Mouse (Mus musculus) forebrain, embryonic 13.5 days (tissue): ENCODE data around the gene Clec18a. TPM values are rescaled to one million over a fixed set of nuclear protein-coding genes. Genes with fewer than 3 reads are reported as not detected.
"Not testable (repeated sequence)": the region's sequence is repeated elsewhere in the genome, so short reads cannot be mapped to it uniquely, and the experiment has no call there.

ENCODE experiments used
- ATAC-seq: fragments of 200-750 bp; cut with Nextera tagmentation; 2 replicates; pipeline ENCODE4 v1.8.0; 2017
- H3K27ac ChIP-seq: fragments of 300-500 bp; sonication (generic); 2 replicates; pipeline ENCODE4 v1.5.1; 2015; ENCODE audit warnings: inconsistent platforms, mild to moderate bottlenecking, moderate library complexity
- H3K27me3 ChIP-seq: fragments of 300-500 bp; sonication (generic); 2 replicates; pipeline ENCODE4 v1.6.1; 2015; ENCODE audit warnings: mild to moderate bottlenecking, inconsistent platforms
- H3K36me3 ChIP-seq: fragments of 300-500 bp; sonication (generic); 2 replicates; pipeline ENCODE4 v1.6.1; 2015; ENCODE audit warnings: mild to moderate bottlenecking, inconsistent platforms; ENCODE audit not compliant: poor library complexity, severe bottlenecking
- H3K4me1 ChIP-seq: fragments of 300-500 bp; sonication (generic); 2 replicates; pipeline ENCODE4 v1.6.1; 2015; ENCODE audit warnings: inconsistent platforms
- H3K4me2 ChIP-seq: fragments of 300-500 bp; sonication (generic); 2 replicates; pipeline ENCODE4 v1.6.1; 2015; ENCODE audit warnings: inconsistent platforms, mild to moderate bottlenecking, moderate library complexity
- H3K4me3 ChIP-seq: fragments of 300-500 bp; sonication (generic); 2 replicates; pipeline ENCODE4 v1.5.1; 2015; ENCODE audit warnings: mild to moderate bottlenecking, inconsistent platforms
- H3K9ac ChIP-seq: fragments of 300-500 bp; sonication (generic); 2 replicates; pipeline ENCODE4 v1.6.1; 2015; ENCODE audit warnings: mild to moderate bottlenecking, inconsistent platforms
- H3K9me3 ChIP-seq: fragments of 300-500 bp; sonication (generic); replicated peaks from 2 replicates; pipeline ENCODE4 v1.6.1; 2016; ENCODE audit warnings: inconsistent platforms
- WGBS: fragments of 180-500 bp; shearing (Covaris S2); methylation state at CpG from one replicate; pipeline ENCODE4 v1.1.7; 2015; 5-methylcytosine and 5-hydroxymethylcytosine counted together
- polyA plus RNA-seq: library from polyadenylated mRNA; unstranded; fragments of >200 nt; fragmentation: Nextera tagmentation; extraction: Ambion mirVana; gene quantifications from 2 replicates; pipeline ENCODE4 v1.2.1, GENCODE M21; 2015

Gene Clec18a
- 0.15 and 0.22 TPM in 2 replicates for polyA plus RNA-seq

- not testable (repeated sequence) for H3K27ac ChIP-seq, H3K9ac ChIP-seq, H3K36me3 ChIP-seq, H3K4me2 ChIP-seq, ATAC-seq, H3K9me3 ChIP-seq, H3K4me3 ChIP-seq, H3K27me3 ChIP-seq
- H3K4me1 ChIP-seq, result peaks cover 12% of the 10 kb centered on the region
- WGBS, result 90% methylated on average over 6 of the region's 6 CpGs
Measured at GRCm38 (mm10) chr8:111092326-111092725, at the start of gene Clec18a. Clec18a (minus strand) TSS chr8:111092426.

- H3K27me3 ChIP-seq, result no peaks in the 10 kb centered on the region
- no peak for ATAC-seq
- H3K9ac ChIP-seq, result no peak overlapping the region
- H3K4me3 ChIP-seq, result no peak overlapping the region
- H3K27ac ChIP-seq, result no peak overlapping the region
- H3K9me3 ChIP-seq, result no peaks in the 10 kb centered on the region
- 91% methylated on average over 2 of the region's 2 CpGs for WGBS
- no peaks in the 10 kb centered on the region for H3K4me1 ChIP-seq
- H3K4me2 ChIP-seq, result no peak overlapping the region
- H3K36me3 ChIP-seq, result peaks cover 76% of the 10 kb centered on the region
Measured at GRCm38 (mm10) chr8:111130756-111131155, 38.5 kb upstream of the Clec18a start.

- H3K4me2 ChIP-seq, result no peak overlapping the region
- no peak; the same call in 1 of the 2 replicates for ATAC-seq
- no peaks in the 10 kb centered on the region for H3K27me3 ChIP-seq
- WGBS, result 91% methylated on average over 3 of the region's 3 CpGs
- H3K36me3 ChIP-seq, result peaks cover 82% of the 10 kb centered on the region
- no peaks in the 10 kb centered on the region for H3K4me1 ChIP-seq
- H3K27ac ChIP-seq, result no peak overlapping the region
- H3K9me3 ChIP-seq, result no peaks in the 10 kb centered on the region
- no peak overlapping the region for H3K9ac ChIP-seq
- H3K4me3 ChIP-seq, result no peak overlapping the region
Measured at GRCm38 (mm10) chr8:111119481-111119880, 27.3 kb upstream of the Clec18a start.

DNA sequence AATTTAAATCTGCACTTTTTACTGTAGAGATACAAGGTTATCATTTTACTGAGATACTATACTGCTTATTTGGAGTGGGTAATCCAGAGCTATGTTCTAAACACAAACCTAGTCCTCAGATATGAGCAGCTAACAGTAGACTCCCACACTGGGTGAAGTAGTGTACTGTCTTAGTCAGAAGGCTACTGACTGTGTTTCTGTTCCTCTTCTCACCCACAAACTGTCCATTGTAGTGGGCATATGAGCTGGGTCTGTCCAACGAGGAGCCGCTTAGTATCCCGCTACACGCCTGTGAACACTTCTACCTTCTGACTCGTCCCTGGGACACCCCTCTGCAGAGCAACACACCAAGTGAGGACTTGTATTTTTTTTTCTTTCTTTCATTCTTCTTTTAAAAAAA is 22.7 kb upstream of the Clec18a start:
- H3K9me3 ChIP-seq, result no peaks in the 10 kb centered on the region
- H3K9ac ChIP-seq, result no peak overlapping the region
- WGBS, result 96% methylated on average over 5 of the region's 5 CpGs
- no peak overlapping the region for H3K4me3 ChIP-seq
- no peak overlapping the region for H3K27ac ChIP-seq
- no peak overlapping the region for H3K4me2 ChIP-seq
- H3K4me1 ChIP-seq, result no peaks in the 10 kb centered on the region
- H3K27me3 ChIP-seq, result no peaks in the 10 kb centered on the region
- no peak for ATAC-seq
- H3K36me3 ChIP-seq, result peaks cover 62% of the 10 kb centered on the region

DNA sequence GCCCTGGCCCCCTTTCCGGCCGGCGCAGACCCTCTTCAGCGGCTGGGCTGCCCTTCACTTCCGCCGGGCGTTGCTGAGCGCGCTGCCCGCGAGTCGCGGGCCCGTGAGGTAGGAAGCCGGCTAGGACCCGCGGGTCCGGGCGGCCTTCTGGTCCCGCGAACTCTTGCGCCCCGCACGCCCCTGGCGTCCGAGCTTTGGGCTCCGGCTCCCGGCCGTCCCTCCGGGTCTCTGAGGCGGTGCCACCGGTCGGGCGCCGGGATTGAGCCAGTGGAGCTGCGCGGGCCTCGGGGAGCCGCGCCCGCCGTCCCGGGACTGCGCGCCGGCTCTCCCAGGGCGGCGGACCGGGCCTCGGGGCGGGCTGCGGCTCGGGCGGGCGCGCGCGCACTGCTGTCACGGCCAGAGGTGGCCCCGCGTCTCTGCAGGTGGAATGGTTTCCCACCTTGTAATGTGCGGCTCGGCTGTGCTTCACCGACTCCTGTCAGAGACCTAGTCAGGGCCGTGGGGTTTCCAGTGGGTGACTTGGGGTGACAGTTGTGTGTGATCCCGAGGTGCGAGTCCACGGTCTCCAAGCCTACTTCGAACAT is 2.6 kb upstream of the Clec18a start:
- peaks cover 12% of the 10 kb centered on the region for H3K4me1 ChIP-seq
- ATAC-seq, H3K27me3 ChIP-seq, H3K36me3 ChIP-seq, H3K9me3 ChIP-seq, H3K27ac ChIP-seq: not testable (repeated sequence)
- peak overlapping the region; percentile 88 for H3K4me2 ChIP-seq
- WGBS, result 1% methylated on average over 51 of the region's 69 CpGs
- H3K9ac ChIP-seq, result peak overlapping the region; percentile 74
- peak overlapping the region; percentile 65 for H3K4me3 ChIP-seq

DNA sequence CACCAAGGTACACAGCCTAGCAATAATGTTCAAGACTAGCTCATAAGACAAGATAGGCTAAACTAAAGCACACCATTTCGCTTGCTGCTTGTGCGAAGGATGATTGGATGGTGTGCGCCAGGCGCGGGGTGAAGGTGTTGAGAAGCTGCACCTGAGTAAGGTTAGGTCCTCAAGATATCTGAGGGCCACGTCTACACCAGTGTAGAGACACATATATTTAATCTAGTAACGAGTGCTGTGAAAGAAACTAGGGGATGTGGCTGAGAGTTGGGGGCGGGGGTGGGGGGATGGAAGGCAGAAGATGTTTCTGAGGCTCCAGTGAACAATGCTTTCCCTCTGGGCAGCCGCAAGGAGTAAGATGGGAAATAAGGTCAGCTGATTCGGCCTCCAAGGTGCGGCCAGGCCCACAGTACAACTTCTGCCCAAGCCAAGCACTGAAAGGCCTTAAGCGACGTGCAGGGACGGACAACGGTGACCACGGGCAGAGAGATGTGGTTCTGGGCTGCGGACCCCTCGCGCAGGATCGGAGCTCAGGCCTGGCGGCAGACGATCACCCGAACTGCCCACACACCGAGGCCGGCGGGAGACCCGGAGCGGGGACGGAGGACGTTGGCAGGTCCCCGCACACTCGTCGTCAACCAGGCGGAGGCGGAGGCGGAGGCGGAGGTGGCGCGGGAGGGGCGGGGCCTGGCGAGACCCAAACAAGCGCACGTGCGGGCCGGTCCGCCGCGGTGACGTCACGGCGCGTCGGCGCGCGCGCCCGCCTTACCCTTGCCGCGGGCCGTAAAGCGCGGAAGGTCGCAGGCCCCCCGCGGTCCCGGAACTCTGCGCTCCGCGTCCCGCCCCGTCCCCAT is 1.9 kb upstream of the Clec18a start, which contains the start of gene Pdpr:
Gene Pdpr (plus strand): TSS at position 766 of the 854 bp plus-strand sequence.
- WGBS, result 5% methylated on average over 72 of the region's 72 CpGs
- Histone ChIP-seq H3K36me3 (no peaks in the 10 kb centered on the region), H3K27ac (peak within 1 kb of the TSS; percentile 51), H3K9me3 (no peaks in the 10 kb centered on the region), H3K4me2 (peak within 1 kb of the TSS; percentile 88), H3K27me3 (no peaks in the 10 kb centered on the region), H3K4me3 (peak within 1 kb of the TSS; percentile 65), H3K9ac (peak within 1 kb of the TSS; percentile 74), H3K4me1 (peaks cover 12% of the 10 kb centered on the region)
- ATAC-seq, result peak; percentile 94

GRCm38 (mm10) chr8:111091706-111092105 is 520 bp downstream of the Clec18a start:
- Histone ChIP-seq H3K4me3 (no peak overlapping the region), H3K9ac (no peak overlapping the region), H3K36me3 (no peaks in the 10 kb centered on the region), H3K9me3 (no peaks in the 10 kb centered on the region), H3K27me3 (no peaks in the 10 kb centered on the region), H3K4me1 (peaks cover 12% of the 10 kb centered on the region), H3K27ac (no peak overlapping the region), H3K4me2 (no peak overlapping the region)
- no peak for ATAC-seq
- WGBS, result 84% methylated on average over 7 of the region's 7 CpGs

- H3K36me3 ChIP-seq, result no peaks in the 10 kb centered on the region
- 0% methylated on average over 2 of the region's 2 CpGs for WGBS
- H3K4me2 ChIP-seq, result no peak overlapping the region
- H3K27me3 ChIP-seq, result no peaks in the 10 kb centered on the region
- H3K4me3 ChIP-seq, result no peak overlapping the region
- no peak overlapping the region for H3K9ac ChIP-seq
- no peak for ATAC-seq
- H3K9me3 ChIP-seq, result no peaks in the 10 kb centered on the region
- peaks cover 5% of the 10 kb centered on the region for H3K4me1 ChIP-seq
- no peak overlapping the region for H3K27ac ChIP-seq
Measured at GRCm38 (mm10) chr8:111090126-111090525, 2.1 kb downstream of the Clec18a start.

DNA sequence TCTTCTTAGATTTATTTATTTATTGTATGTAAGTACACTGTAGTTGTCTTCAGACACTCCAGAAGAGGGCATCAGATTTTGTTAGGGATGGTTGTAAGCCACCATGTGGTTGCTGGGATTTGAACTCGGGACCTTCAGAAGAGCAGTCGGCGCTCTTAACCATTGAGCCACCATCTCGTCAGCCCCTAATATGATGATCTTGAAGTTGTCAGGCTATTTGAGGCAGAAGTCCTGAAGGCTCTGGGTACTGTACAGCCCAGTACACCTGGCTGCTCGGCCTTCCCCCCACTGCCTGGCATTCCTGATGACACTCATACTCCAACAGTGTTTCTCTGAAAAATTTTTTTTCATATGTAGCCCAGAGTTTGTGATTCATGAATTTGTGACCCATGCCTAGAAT is 8.3 kb downstream of the Clec18a start:
- not testable (repeated sequence) for H3K9ac ChIP-seq, H3K4me3 ChIP-seq, H3K27ac ChIP-seq, ATAC-seq, H3K36me3 ChIP-seq, H3K9me3 ChIP-seq, H3K4me2 ChIP-seq, H3K27me3 ChIP-seq
- 90% methylated on average over 5 of the region's 5 CpGs for WGBS
- peaks cover 10% of the 10 kb centered on the region; the same call in 1 of the 2 replicates for H3K4me1 ChIP-seq

DNA sequence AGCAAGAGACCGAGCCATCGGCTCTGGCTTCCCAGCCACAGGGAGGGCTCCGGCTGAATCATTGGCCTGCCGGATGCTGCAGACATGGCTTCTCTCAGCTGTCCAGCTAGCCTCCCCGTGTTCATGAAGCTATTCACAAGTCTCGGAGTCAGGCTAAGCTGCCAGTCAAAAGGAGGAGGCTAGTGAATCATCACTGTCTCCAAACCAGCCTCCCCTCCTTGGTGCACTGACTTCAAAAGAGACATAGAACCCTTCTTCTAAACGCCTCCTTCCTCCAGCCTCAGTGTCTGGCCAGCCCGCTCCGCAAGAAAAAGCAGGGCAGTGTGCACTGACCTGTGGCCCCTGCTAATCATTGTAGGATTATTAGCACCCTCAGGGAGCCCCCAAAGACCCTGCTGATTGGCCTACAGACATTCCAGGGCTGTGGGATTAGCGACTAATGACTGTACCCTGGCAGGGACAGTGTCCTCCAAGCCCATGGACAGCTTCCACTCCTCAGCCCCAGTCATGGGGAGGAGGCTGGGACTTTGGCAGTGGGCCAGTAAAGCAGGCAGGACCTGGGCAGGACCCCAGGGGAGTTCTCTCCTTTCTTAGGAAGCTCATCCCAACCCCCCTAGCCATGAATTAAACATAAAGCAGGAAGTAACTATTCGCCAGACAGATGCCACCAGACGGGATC is 10.5 kb downstream of the Clec18a start:
- ATAC-seq, result no peak
- Histone ChIP-seq H3K9me3 (no peaks in the 10 kb centered on the region), H3K27me3 (0 out of 2 replicates have a peak, but pooled peaks cover 2% of the 10 kb centered on the region), H3K4me1 (peaks cover 10% of the 10 kb centered on the region; the same call in 1 of the 2 replicates), H3K4me3 (no peak overlapping the region), H3K36me3 (no peaks in the 10 kb centered on the region), H3K27ac (no peak overlapping the region), H3K4me2 (no peak overlapping the region), H3K9ac (peak overlapping the region; percentile 30; the same call in 1 of the 2 replicates)
- 32% methylated on average over 12 of the region's 12 CpGs for WGBS

- Histone ChIP-seq H3K36me3 (no peaks in the 10 kb centered on the region), H3K4me1 (peaks cover 10% of the 10 kb centered on the region; the same call in 1 of the 2 replicates), H3K27me3 (0 out of 2 replicates have a peak, but pooled peaks cover 2% of the 10 kb centered on the region), H3K9ac (no peak overlapping the region), H3K9me3 (no peaks in the 10 kb centered on the region), H3K4me3 (no peak overlapping the region), H3K27ac (no peak overlapping the region), H3K4me2 (no peak overlapping the region)
- WGBS, result 44% methylated on average over 6 of the region's 6 CpGs
- ATAC-seq, result no peak
Measured at GRCm38 (mm10) chr8:111079861-111080271, 12.4 kb downstream of the Clec18a start.

- Histone ChIP-seq H3K27me3 (0 out of 2 replicates have a peak, but pooled peaks cover 2% of the 10 kb centered on the region), H3K9ac (no peak overlapping the region), H3K36me3 (no peaks in the 10 kb centered on the region), H3K4me2 (no peak overlapping the region), H3K4me1 (peaks cover 10% of the 10 kb centered on the region; the same call in 1 of the 2 replicates), H3K27ac (no peak overlapping the region), H3K4me3 (no peak overlapping the region), H3K9me3 (no peaks in the 10 kb centered on the region)
- 68% methylated on average over 5 of the region's 5 CpGs for WGBS
- no peak for ATAC-seq
Measured at GRCm38 (mm10) chr8:111079461-111079860, 12.8 kb downstream of the Clec18a start.
